Mouse (Mus musculus) liver, postnatal 0 days (tissue): ENCODE data around the gene Esr1.

Source experiments
- CTCF ChIP-seq: sonication (generic); IDR thresholded peaks from 2 replicates; pipeline ENCODE4 v1.5.1; 2016; ENCODE audit warnings: antibody characterized with exemption, low read depth
- EP300 ChIP-seq: IDR thresholded peaks from 2 replicates; pipeline ENCODE4 v1.6.1; 2016; ENCODE audit warnings: antibody characterized with exemption, low read depth, mild to moderate bottlenecking

- TF ChIP-seq EP300 (no peak), CTCF (no peak)
Observed at GRCm38 (mm10) chr10:4847523-4847922, 236.1 kb downstream of the Esr1 start.
